ENCODE assay signal across 11 mouse cellular contexts in the genomic region with DNA sequence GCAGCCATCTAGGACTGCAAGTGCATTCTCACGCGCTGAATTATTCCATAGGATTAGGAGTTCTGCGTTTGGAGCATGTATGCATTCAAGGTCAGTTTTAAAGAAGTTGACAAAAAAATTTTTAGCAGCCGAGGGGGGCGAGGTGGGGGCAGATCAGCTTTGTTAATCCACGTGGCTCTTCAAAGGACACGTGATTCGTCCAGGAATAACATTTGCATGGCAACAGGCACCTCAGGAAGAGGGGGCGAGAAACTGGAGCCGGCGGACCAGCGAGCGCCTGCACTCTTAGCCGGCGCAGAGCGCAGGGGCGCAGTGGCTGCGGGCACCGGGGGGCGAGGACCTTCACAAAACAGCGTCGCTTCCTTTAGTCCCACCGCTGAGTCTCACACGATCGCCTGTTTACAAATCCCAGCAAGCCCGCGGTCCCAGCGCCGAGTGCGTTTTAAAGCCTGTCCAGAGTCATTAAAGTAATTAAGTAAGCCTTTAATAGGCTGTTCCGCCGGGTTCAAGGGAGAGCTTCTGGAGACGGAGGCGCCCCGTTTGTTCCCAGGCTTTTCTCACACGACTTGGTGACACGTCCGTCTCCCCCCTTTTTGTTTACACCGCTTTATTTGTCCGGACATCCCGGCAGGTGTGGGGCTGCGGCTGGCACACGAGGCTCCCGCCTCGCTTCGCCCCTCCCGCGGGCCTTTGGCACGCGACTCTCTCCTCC. TPM values are rescaled to one million over a fixed set of nuclear protein-coding genes. Genes with fewer than 3 reads are reported as not detected.
A peak's percentile ranks its signal among the peaks of the same experiment; 100 is the strongest.
DNase-seq lines count a peak whose midpoint lies in the region; ATAC-seq lines count a peak whose summit lies in the region.
"Had no signal": no experiment of that assay in that cellular context is flagged by ENCODE, and none has a peak within 500 bp of the region (broad histone marks: within the 10 kb centered on the region; RNA-seq: fewer than 3 reads in every experiment).

A gene (minus strand): TSS at position 491 of the 712 bp plus-strand sequence.

- peak; percentile 85 for DNase-seq in heart, adult 11 months
- no peak for DNase-seq in heart, adult 9 months (ENCODE audit: low spot score in 2 of 2)
- peak; percentile 53 for DNase-seq in ZHBTc4 (ENCODE audit: low read depth, low spot score)
- DNase-seq in midbrain, embryonic 10.5 days (ENCODE audit: low spot score) = peak; percentile 53
- no peak for DNase-seq in urinary bladder, adult 18-20 months (ENCODE audit: low spot score in 2 of 2)
- no peak for DNase-seq in cerebellum, adult 9-10 months
- DNase-seq in kidney, postnatal 4 days = no peak
- DNase-seq: kidney, adult 2 months; lung, postnatal 14 days; thymus, postnatal 36 days had no signal

- peaks cover 11% of the 10 kb centered on the region for H3K4me1 ChIP-seq in heart, embryonic 12.5 days (replicated peaks)
- peaks cover 76% of the 10 kb centered on the region for H3K4me1 ChIP-seq in midbrain, embryonic 10.5 days

- no peak within 1 kb of the TSS for H3K9ac ChIP-seq in heart, embryonic 12.5 days

- H3K4me3 ChIP-seq in heart, embryonic 12.5 days = peak within 1 kb of the TSS; percentile 2; the same call in 1 of the 2 replicates
- peak within 1 kb of the TSS; percentile 47 for H3K4me3 ChIP-seq in midbrain, embryonic 10.5 days

- H3K27ac ChIP-seq in heart, embryonic 12.5 days (ENCODE audit: poor library complexity, severe bottlenecking) = no peak within 1 kb of the TSS
- peak within 1 kb of the TSS; percentile 30; the same call in 1 of the 2 replicates for H3K27ac ChIP-seq in midbrain, embryonic 10.5 days (replicated peaks)

- H3K4me2 ChIP-seq in heart, embryonic 12.5 days = peak within 1 kb of the TSS; percentile 25

- no peak for ATAC-seq in heart, embryonic 12.5 days (ENCODE audit: insufficient number of reproducible peaks, low FRiP score)

- WGBS in heart, embryonic 12.5 days = under 1% methylated on average over 50 of the region's 50 CpGs
- under 1% methylated on average over 50 of the region's 50 CpGs for WGBS in midbrain, embryonic 10.5 days

- no peaks in the 10 kb centered on the region for H3K9me3 ChIP-seq in heart, embryonic 12.5 days (replicated peaks)
- H3K9me3 ChIP-seq in midbrain, embryonic 10.5 days (replicated peaks) = no peaks in the 10 kb centered on the region

- H3K27me3 ChIP-seq in heart, embryonic 12.5 days (replicated peaks) = peaks cover 95% of the 10 kb centered on the region
- H3K27me3 ChIP-seq in midbrain, embryonic 10.5 days (ENCODE audit: low read depth, poor library complexity, severe bottlenecking) = peaks cover 100% of the 10 kb centered on the region

- H3K36me3 ChIP-seq in heart, embryonic 12.5 days = no peaks in the 10 kb centered on the region
- H3K36me3 ChIP-seq in midbrain, embryonic 10.5 days = no peaks in the 10 kb centered on the region

RNA-seq across cellular contexts. Expression of the gene that starts here (rescaled TPM):
- not detected in 2 replicates for polyA plus RNA-seq in heart, embryonic 12.5 days (2016; fragmentation: Nextera tagmentation; extraction: Ambion mirVana)
- polyA plus RNA-seq in midbrain, embryonic 10.5 days (2016; fragmentation: Nextera tagmentation; extraction: Ambion mirVana) = 32.2 and 64.1 TPM in 2 replicates
- polyA plus RNA-seq: kidney, adult 2 months had no signal

Comparison
In these comparisons a context has a peak if more than half of its experiments do, and no peak if none do; other contexts are left out.
1. RNA of the gene that starts here (polyA plus RNA-seq): 32.2 to 64.1 TPM in midbrain, embryonic 10.5 days; not detected in heart, embryonic 12.5 days; every median in the first group is over 10 times any median in the second.
2. DNase-seq: peak in heart, adult 11 months (single experiment), ZHBTc4 (single experiment) and midbrain, embryonic 10.5 days (single experiment); none in heart, adult 9 months (0 of 2), urinary bladder, adult 18-20 months (0 of 2), cerebellum, adult 9-10 months (single experiment) and kidney, postnatal 4 days (0 of 2).